Mouse (Mus musculus) C2C12 (cell line): ENCODE measurements around the gene Nit1. TPM values are rescaled to one million over a fixed set of nuclear protein-coding genes. Genes with fewer than 3 reads are reported as not detected.
"Not testable (repeated sequence)": the region's sequence is repeated elsewhere in the genome, so short reads cannot be mapped to it uniquely, and the experiment has no call there.

Experiments used
- H3K27me3 ChIP-seq: one replicate; pipeline ENCODE4 v1.6.1; 2011; ENCODE audit not compliant: control insufficient read depth, insufficient read depth, insufficient read length
- H3K36me3 ChIP-seq: one replicate; pipeline ENCODE4 v1.6.1; 2011; ENCODE audit not compliant: control insufficient read depth, insufficient read depth
- H3K4me3 ChIP-seq: one replicate; pipeline ENCODE4 v1.5.1; 2011; ENCODE audit warnings: mild to moderate bottlenecking, control low read depth; ENCODE audit not compliant: poor library complexity, insufficient read depth, severe bottlenecking
- H3K79me2 ChIP-seq: one replicate; pipeline ENCODE4 v1.6.1; 2011; ENCODE audit not compliant: control insufficient read depth, insufficient read depth
- H3K79me3 ChIP-seq: one replicate; pipeline ENCODE4 v1.6.1; 2011; ENCODE audit warnings: low read depth, control low read depth
- H3ac ChIP-seq: one replicate; pipeline ENCODE3; 2011; ENCODE audit warnings: low read depth; ENCODE audit not compliant: control insufficient read depth, insufficient read length
- CEBPB ChIP-seq: IDR thresholded peaks from one replicate; pipeline ENCODE4 v1.6.1; 2011; ENCODE audit warnings: low read depth, mild to moderate bottlenecking, control low read depth, moderate library complexity
- CTCF ChIP-seq: IDR thresholded peaks from one replicate; pipeline ENCODE4 v1.5.1; 2011; ENCODE audit not compliant: control insufficient read depth, insufficient read depth, insufficient read length
- FOSL1 ChIP-seq: IDR thresholded peaks from one replicate; pipeline ENCODE4 v1.8.0; 2011; ENCODE audit warnings: mild to moderate bottlenecking, low read length; ENCODE audit not compliant: poor library complexity, insufficient read depth, severe bottlenecking
- MAX ChIP-seq: IDR thresholded peaks from one replicate; pipeline ENCODE4 v1.6.1; 2011; ENCODE audit warnings: mild to moderate bottlenecking, control low read depth
- MYOD1 ChIP-seq: IDR thresholded peaks from one replicate; pipeline ENCODE4 v1.6.1; 2011; ENCODE audit warnings: low read depth; ENCODE audit not compliant: control insufficient read depth, insufficient read length
- MYOG ChIP-seq: IDR thresholded peaks from one replicate; pipeline ENCODE4 v1.6.1; 2011; ENCODE audit not compliant: control insufficient read depth, insufficient read length; ENCODE audit errors: extremely low read depth
- USF1 ChIP-seq: IDR thresholded peaks from one replicate; pipeline ENCODE4 v1.6.1; 2011; ENCODE audit warnings: low read depth, mild to moderate bottlenecking, control low read depth, moderate library complexity
- polyA plus RNA-seq: library from polyadenylated mRNA; unstranded; fragments of >200 nt; fragmentation: generic; extraction: Trizol; gene quantifications from one replicate; pipeline ENCODE4 v1.2.1, GENCODE M21; 2012; ENCODE audit warnings: missing spikeins

The Nit1 gene
- polyA plus RNA-seq, 1 experiment: 19.5 TPM

- TF ChIP-seq CTCF (no peak), CEBPB (no peak), FOSL1 (no peak), MYOG (no peak), MYOD1 (no peak), MAX (no peak), USF1 (no peak)
- Histone ChIP-seq H3K4me3 (no peak overlapping the region), H3K36me3 (no peaks in the 10 kb centered on the region), H3K79me2 (peaks cover 14% of the 10 kb centered on the region), H3K79me3 (no peaks in the 10 kb centered on the region), H3ac (no peak overlapping the region), H3K27me3 (no peaks in the 10 kb centered on the region)
These were observed 25.7 kb downstream of the Nit1 start for GRCm38 (mm10) chr1:171319748-171320147.

GRCm38 (mm10) chr1:171309321-171309720 lies 36.1 kb downstream of the Nit1 start:
- Histone ChIP-seq H3K79me2 (no peaks in the 10 kb centered on the region), H3ac (no peak overlapping the region), H3K4me3 (no peak overlapping the region)

GRCm38 (mm10) chr1:171306157-171306556 lies 39.3 kb downstream of the Nit1 start:
- not testable (repeated sequence) for H3K79me3 ChIP-seq, H3ac ChIP-seq, H3K27me3 ChIP-seq, H3K36me3 ChIP-seq, H3K79me2 ChIP-seq, H3K4me3 ChIP-seq

More at GRCm38 (mm10) chr1:171309321-171309720, 36.1 kb downstream of the Nit1 start:
- H3K27me3 ChIP-seq: no peaks in the 10 kb centered on the region
- H3K79me3 ChIP-seq: no peaks in the 10 kb centered on the region
- H3K36me3 ChIP-seq: no peaks in the 10 kb centered on the region
- TF ChIP-seq CEBPB (no peak), MYOG (no peak), USF1 (no peak), CTCF (no peak), MYOD1 (no peak), MAX (no peak), FOSL1 (no peak)

- Histone ChIP-seq H3K36me3 (no peaks in the 10 kb centered on the region), H3K79me3 (peaks cover 2% of the 10 kb centered on the region), H3K27me3 (no peaks in the 10 kb centered on the region), H3K79me2 (peaks cover 11% of the 10 kb centered on the region), H3K4me3 (no peak overlapping the region), H3ac (no peak overlapping the region)
- TF ChIP-seq CEBPB (no peak), MAX (no peak), FOSL1 (no peak), USF1 (no peak)
These were observed 47.2 kb downstream of the Nit1 start for GRCm38 (mm10) chr1:171298226-171298625.

- peaks cover 11% of the 10 kb centered on the region for H3K79me3 ChIP-seq
- TF ChIP-seq FOSL1: no peak
- TF ChIP-seq CTCF: no peak
- no peak for TF ChIP-seq MYOG
- no peak for TF ChIP-seq CEBPB
- TF ChIP-seq MYOD1: no peak
- TF ChIP-seq USF1: no peak
- TF ChIP-seq MAX: no peak
- H3K4me3 ChIP-seq: peak overlapping the region; percentile 80
- H3K27me3 ChIP-seq: no peaks in the 10 kb centered on the region
- H3ac ChIP-seq: no peak overlapping the region
- peaks cover 37% of the 10 kb centered on the region for H3K79me2 ChIP-seq
- H3K36me3 ChIP-seq: no peaks in the 10 kb centered on the region
These were observed 50.4 kb downstream of the Nit1 start for GRCm38 (mm10) chr1:171295063-171295402.

- peaks cover 2% of the 10 kb centered on the region for H3K36me3 ChIP-seq
- TF ChIP-seq CTCF: no peak
- TF ChIP-seq MYOD1: peak; percentile 11
These were observed 51.0 kb downstream of the Nit1 start, which contains the start of gene Ufc1 for GRCm38 (mm10) chr1:171294298-171295062. Gene Ufc1, minus strand, starts transcription at chr1:171295024.

More at GRCm38 (mm10) chr1:171294298-171295062, 51.0 kb downstream of the Nit1 start, which contains the start of gene Ufc1:
- no peaks in the 10 kb centered on the region for H3K27me3 ChIP-seq
- peak within 1 kb of the TSS; percentile 80 for H3K4me3 ChIP-seq
- peaks cover 11% of the 10 kb centered on the region for H3K79me3 ChIP-seq
- H3K79me2 ChIP-seq: peaks cover 42% of the 10 kb centered on the region
- peak within 1 kb of the TSS; percentile 98 for H3ac ChIP-seq
